Mouse (Mus musculus): ENCODE data around the gene Vmn1r143. TPM values are rescaled to one million over a fixed set of nuclear protein-coding genes. Genes with fewer than 3 reads are reported as not detected.

The Vmn1r143 gene
- total RNA-seq (2023) = not detected in 2 replicates

GRCm38 (mm10) chr7:22189077-22189476, at the start of gene Vmn1r143:
Gene Vmn1r143, plus strand, starts transcription at chr7:22189377.

GRCm38 (mm10) chr7:22163935-22164334, 25.2 kb upstream of the Vmn1r143 start, which contains the start of gene Vmn1r142:
Gene Vmn1r142, minus strand, starts transcription at chr7:22164035.

GRCm38 (mm10) chr7:22201164-22201563, 12.0 kb downstream of the Vmn1r143 start, which contains the start of gene Gm8653:
Gene Gm8653, minus strand, starts transcription at chr7:22201264.

GRCm38 (mm10) chr7:22229384-22229783, 40.2 kb downstream of the Vmn1r143 start, which contains the start of gene Gm8453:
Gene Gm8453, minus strand, starts transcription at chr7:22229484.

Other genes starting within 250 kb of the Vmn1r143 start
- not detected in 2 replicates for gene Vmn1r137, start 194.8 kb upstream of the Vmn1r143 start, total RNA-seq (2023)
- gene Vmn1r138, start 160.5 kb upstream of the Vmn1r143 start, total RNA-seq (2023) = not detected in 2 replicates
- gene Gm6176, start 133.1 kb upstream of the Vmn1r143 start, total RNA-seq (2023) = not detected in 2 replicates
- gene Vmn1r139, start 120.3 kb upstream of the Vmn1r143 start, total RNA-seq (2023) = not detected in 2 replicates
- gene Gm16451, start 71.1 kb upstream of the Vmn1r143 start, total RNA-seq (2023) = not detected in 2 replicates
- not detected in 2 replicates for gene Gm10666, start 54.6 kb upstream of the Vmn1r143 start, total RNA-seq (2023)
- gene Vmn1r142, start 25.3 kb upstream of the Vmn1r143 start, total RNA-seq (2023) = not detected in 2 replicates
- not detected in 2 replicates for gene Gm8653, start 11.9 kb downstream of the Vmn1r143 start, total RNA-seq (2023)
- not detected in 2 replicates for gene Gm8453, start 40.1 kb downstream of the Vmn1r143 start, total RNA-seq (2023)
- gene Gm4187, start 140.3 kb downstream of the Vmn1r143 start, total RNA-seq (2023) = not detected in 2 replicates
- not detected in 2 replicates for gene Gm8660, start 181.7 kb downstream of the Vmn1r143 start, total RNA-seq (2023)
- gene Vmn1r148, start 224.2 kb downstream of the Vmn1r143 start, total RNA-seq (2023) = not detected in 2 replicates
- not detected in 2 replicates for gene Vmn1r149, start 248.9 kb downstream of the Vmn1r143 start, total RNA-seq (2023)